Mouse (Mus musculus): ENCODE results near the gene Pdzd7.

Gene Pdzd7

GRCm38 (mm10) chr19:45045651-45046050, at the start of gene Pdzd7:
Gene Pdzd7, minus strand, starts transcription at chr19:45045717.
- no peak for DNase-seq (ENCODE audit: low spot score)

DNA sequence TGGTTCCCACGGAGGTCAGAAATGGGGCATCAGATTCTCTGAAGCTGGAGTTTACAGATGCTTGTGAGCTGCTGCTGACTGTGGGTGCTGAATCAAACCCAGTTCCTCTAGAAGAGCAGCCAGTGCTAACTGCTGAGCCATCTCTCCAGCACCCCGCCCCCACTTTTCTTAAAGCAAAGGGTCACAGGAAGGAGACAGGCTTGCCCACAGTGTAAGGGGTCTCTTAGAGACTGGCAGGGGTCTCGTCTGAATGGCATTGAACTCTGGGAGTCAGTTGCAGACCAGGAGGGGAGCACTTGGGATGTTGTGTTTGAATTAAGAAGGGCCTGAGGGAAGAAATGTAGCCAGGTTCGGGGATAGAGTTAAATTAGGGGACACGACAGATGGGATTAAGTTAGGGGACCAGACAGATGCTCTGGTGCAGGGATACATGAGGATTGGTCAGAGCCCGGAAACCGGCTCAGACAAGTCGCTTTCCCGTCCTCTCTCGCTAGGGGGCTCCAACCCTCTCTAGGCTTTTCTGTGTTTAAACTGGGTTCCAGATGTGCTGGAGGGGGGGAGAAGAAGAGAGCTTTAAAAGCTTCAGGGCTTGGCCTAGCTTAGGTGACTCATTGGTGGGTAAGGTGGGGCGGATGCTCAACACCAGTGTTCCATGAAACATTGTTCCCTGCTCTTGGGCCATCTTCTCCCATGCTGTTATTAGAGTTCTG, 36.5 kb upstream of the Pdzd7 start:
- DNase-seq (ENCODE audit: low spot score) = peak; percentile 56

- no peak for DNase-seq (ENCODE audit: low spot score)
Measured at GRCm38 (mm10) chr19:45081279-45081678, 35.8 kb upstream of the Pdzd7 start.

DNA sequence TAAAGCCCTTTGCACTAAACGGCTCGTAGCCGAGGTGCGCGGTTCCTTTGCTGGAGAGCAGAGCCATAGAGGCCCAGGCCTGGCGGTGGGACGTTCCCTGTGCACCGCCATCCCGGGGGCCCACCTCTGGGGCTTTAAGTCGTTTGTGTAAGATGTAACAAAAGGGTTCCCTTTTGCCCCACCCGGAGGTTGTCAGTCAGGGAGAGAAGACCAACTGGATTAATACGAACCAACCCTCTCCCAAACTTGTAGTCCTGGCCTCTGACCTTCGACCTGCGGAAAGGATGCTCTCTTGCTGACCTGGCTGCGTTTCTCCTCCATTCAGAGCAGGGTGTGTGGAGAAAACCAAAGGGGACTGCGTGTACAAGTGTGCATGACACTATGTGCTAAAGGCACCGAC, 35.2 kb upstream of the Pdzd7 start:
- no peak for DNase-seq (ENCODE audit: low spot score)

GRCm38 (mm10) chr19:45079769-45080515, 34.4 kb upstream of the Pdzd7 start:
- DNase-seq (ENCODE audit: low spot score) = no peak

GRCm38 (mm10) chr19:45078971-45079764, 33.7 kb upstream of the Pdzd7 start:
- no peak for DNase-seq (ENCODE audit: low spot score)

- DNase-seq (ENCODE audit: low spot score) = no peak
Measured at GRCm38 (mm10) chr19:45077742-45078645, 32.5 kb upstream of the Pdzd7 start.

DNA sequence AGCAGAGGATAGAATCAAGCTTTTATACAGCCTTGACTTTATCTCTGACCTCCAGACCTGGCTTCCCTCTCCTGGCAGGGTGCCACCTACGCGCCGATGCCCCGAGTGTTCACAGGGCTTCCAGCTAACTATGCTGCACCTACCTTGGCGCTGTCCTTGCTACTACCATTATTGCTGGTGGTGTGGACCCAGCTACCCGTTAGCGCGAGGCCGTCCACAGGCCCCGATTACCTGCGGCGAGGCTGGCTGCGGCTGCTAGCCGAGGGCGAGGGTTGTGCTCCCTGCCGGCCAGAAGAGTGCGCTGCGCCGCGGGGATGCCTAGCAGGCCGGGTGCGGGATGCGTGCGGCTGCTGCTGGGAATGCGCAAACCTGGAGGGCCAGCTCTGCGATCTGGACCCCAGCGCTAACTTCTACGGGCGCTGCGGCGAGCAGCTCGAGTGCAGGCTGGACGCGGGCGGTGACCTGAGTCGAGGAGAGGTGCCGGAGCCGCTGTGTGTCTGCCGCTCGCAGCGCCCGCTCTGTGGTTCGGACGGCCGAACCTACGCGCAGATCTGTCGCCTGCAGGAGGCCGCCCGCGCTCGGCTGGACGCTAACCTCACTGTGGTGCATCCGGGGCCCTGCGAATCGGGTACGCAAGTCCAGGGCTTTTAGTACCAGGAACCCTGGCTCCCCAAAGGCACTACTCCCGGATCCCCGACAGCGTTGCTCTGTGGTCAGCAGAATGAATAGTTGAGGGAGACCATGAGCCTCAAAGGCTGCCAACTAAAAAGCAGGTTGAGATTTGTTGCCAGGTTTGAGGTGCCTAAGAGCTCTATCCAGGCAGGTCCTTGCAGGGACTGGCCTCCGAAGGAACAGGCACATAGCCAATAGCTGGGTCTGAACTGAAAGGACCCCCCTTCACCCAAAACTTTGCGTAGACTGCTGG, 31.3 kb upstream of the Pdzd7 start:
- no peak for DNase-seq (ENCODE audit: low spot score)

- DNase-seq (ENCODE audit: low spot score) = no peak
Measured at GRCm38 (mm10) chr19:45076036-45076575, 30.6 kb upstream of the Pdzd7 start.

DNA sequence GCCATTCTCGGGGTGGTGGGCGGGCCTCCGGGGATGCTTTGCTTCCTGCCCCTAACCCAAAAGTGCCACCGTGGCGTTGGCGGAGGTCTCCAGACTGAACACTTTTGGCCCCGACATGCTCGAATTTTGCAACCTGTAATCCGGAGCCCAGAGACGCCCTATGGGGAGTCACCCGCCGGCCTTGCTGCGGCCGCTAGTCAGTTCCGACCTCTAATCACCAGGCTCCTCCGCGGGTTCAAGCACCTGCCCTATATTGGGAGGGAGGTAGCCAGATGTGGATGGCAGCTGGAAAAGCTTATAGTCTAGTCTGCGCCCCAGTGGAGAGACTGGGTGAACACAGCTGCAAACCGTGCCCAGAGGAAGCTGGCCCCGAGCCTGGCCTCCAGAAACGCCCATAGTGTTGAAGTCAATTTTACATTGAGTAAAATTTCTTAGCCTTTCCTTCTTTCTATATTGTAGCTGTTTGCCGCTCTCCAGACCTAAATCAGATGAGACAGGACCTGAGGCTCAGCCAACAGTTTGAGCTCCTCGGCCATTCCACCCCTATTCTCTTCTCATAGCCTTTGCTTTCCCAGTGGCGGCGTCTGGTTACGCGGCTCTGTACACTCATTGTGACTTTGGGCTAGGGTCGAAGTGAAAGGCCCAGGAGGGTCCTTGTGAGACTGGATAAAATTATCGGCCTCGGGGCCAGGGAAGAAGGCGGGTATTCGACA, 30.0 kb upstream of the Pdzd7 start:
- no peak for DNase-seq (ENCODE audit: low spot score)

GRCm38 (mm10) chr19:45074580-45075322, 29.2 kb upstream of the Pdzd7 start, which contains the start of gene Kazald1:
Gene Kazald1, plus strand, starts transcription at chr19:45075241.
- peak; percentile 89 for DNase-seq (ENCODE audit: low spot score)

DNA sequence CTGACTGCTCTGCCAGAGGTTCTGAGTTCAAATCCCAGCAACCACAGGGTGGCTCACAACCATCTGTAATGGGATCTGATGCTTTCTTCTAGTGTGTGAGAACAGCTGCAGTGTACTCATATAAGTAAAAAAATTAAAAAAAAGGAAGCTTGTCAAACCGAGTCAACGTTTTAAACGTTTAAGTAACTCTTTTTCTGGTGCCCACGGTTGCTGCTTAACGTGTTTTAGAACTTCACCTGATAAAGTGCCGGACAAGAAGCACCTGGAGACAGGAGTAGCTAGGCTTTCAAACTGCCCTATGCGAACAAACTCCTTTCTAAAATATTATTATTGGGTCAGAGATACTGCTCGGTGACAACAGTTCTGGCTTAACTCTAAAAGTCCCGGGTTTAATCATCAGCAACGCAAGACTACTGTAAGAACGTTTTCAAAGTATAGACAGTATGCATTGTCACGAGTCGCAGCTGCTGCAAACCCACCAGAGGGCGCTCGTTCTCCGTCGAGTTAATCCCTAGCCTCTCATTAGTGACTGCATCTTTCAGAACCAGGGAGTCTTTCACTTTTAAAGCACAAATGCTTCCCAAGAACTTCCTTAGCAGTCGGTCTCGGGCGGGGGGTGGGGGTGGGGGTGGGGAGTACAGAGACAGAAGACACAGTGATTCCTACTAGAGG, 28.5 kb upstream of the Pdzd7 start:
- peak; percentile 87 for DNase-seq (ENCODE audit: low spot score)

DNA sequence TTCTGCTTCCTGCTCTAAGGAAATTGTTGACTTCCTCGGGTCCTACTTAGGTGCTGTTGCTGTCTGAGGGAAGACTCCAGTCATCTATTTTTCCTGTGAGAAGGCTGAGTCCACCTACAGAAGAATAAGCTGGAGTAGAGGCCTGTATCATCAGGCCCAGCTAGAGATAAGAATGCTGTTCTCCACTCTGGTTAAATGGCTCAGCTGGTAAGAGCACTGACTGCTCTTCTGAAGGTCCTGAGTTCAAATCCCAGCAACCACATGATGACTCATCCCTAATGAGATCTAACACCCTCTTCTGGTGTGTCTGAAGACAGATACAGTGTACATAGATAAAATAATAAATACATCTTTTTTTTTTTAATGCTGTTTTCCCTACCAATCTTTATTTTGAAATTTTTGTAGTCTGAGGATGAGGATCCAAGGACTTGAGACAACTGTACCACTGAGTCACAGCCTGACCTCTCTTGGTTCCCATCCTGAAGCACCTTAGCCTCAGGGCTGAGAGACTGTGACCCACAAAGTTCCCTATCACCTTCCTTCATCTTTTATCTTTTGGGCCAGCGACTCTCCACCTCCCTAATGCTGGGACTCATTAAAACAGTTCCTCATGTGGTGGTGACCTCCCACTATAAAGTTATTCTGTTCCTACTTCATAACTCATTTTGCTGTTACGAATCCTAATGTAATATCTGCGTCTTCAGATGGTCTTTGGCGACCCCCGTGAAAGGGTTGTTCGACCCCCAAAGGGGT, 22.4 kb upstream of the Pdzd7 start:
- DNase-seq (ENCODE audit: low spot score) = no peak

- no peak for DNase-seq (ENCODE audit: low spot score)
Measured at GRCm38 (mm10) chr19:45067170-45067569, 21.7 kb upstream of the Pdzd7 start.

- DNase-seq (ENCODE audit: low spot score) = no peak
Measured at GRCm38 (mm10) chr19:45065226-45065625, 19.7 kb upstream of the Pdzd7 start.

DNA sequence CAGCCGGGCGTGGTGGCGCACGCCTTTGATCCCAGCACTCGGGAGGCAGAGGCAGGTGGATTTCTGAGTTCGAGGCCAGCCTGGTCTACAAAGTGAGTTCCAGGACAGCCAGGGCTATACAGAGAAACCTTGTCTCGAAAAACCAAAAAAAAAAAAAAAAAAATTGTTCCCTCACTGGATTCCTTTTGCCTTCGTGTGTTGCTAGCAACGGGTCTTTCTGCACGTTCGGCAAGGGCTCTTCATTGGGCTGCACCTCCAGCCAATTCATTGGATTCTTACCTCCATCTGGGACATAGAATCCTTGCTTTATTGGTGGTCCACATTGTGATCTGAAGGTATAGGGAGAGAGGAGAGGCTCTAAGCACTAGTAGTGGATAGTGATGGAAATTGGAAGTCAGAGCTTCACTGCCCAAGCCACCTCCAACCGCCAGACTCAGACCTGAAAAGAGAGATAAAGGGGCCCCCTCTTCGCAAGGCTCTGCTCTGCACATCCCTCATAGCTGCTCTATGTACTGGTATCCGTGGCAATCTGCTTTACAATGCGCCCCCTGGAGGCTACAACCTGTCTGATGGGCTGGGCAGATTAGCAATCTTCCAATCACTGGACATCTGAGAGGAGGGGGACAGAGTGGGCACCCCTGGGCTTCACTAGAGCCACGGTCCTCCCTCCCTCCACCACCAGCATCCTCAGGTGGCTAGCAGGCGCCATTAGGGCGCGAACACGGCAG, 18.2 kb upstream of the Pdzd7 start:
- DNase-seq (ENCODE audit: low spot score) = no peak

DNA sequence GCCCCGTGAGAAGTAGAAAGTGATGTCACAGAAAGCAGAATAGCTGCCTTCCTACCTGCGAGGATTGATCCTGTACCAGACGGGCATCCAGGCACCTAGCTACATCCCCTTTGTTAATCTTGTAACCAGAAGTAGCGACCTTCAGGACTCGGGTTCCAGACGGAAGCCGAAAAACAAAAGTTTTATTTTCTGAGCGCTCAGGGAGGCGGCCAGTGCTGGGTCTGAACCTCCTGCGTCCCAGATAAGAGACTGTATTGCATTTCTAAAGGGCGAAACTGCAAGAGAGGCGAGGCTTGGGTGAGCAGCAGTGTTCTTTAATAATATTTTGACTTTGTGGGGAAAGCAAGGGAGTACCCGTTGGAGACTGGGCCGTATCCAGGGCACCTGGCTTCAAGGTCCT, 13.3 kb upstream of the Pdzd7 start:
- DNase-seq (ENCODE audit: low spot score) = no peak

Data from c-Kit-positive CD71-positive TER-119-positive erythroid progenitor cells, embryonic 14.5 days (primary cell).